Mouse (Mus musculus): Measurements from ENCODE around the gene Dhx37.

GRCm38 (mm10) chr5:125385215-125385940 lies 48.5 kb downstream of the Dhx37 start:
- TF ChIP-seq CTCF (IDR thresholded peaks at IDR 0.05; ENCODE audit: borderline replicate concordance, insufficient read depth, low read depth, low read length) (no peak), POLR2A (IDR thresholded peaks at IDR 0.05; ENCODE audit: borderline replicate concordance, insufficient read depth, low read length) (no peak)

Measured in cerebellum, adult 2 months (tissue).